Mouse (Mus musculus): ENCODE measurements around the gene Scyl2. TPM values are rescaled to one million over a fixed set of nuclear protein-coding genes. Genes with fewer than 3 reads are reported as not detected.

Scyl2 gene
- polyA plus RNA-seq, 1 experiment from 2014 or later = 4.8 TPM

- no peak for TF ChIP-seq CTCF (IDR thresholded peaks at IDR 0.05; ENCODE audit: low read depth)
- 0 out of 2 replicates have a peak, but pooled peaks have one; percentile 9 for TF ChIP-seq EP300 (IDR thresholded peaks at IDR 0.05; ENCODE audit: low read depth)
- Histone ChIP-seq H3K9ac (replicated peaks) (no peak overlapping the region), H3K4me1 (ENCODE audit: insufficient read depth) (no peaks in the 10 kb centered on the region), H3K9me3 (ENCODE audit: low read length) (no peaks in the 10 kb centered on the region), H3K4me3 (ENCODE audit: low read depth, low read length) (no peak overlapping the region), H3K27me3 (ENCODE audit: insufficient read depth, low read length) (no peaks in the 10 kb centered on the region), H3K27ac (ENCODE audit: low read depth) (peak overlapping the region; percentile 31), H3K36me3 (replicated peaks; ENCODE audit: insufficient read depth, low read length) (peaks cover 53% of the 10 kb centered on the region), H3K4me2 (ENCODE audit: low read depth, low read length) (peak overlapping the region; percentile 27)
- 73% methylated on average over 9 of the region's 9 CpGs for WGBS (ENCODE audit: insufficient replicate concordance)
- DNase-seq (no peak), ATAC-seq (peak; percentile 64; the same call in 1 of the 2 replicates)
Measured at GRCm38 (mm10) chr10:89646918-89647317, 39.2 kb downstream of the Scyl2 start.

DNA sequence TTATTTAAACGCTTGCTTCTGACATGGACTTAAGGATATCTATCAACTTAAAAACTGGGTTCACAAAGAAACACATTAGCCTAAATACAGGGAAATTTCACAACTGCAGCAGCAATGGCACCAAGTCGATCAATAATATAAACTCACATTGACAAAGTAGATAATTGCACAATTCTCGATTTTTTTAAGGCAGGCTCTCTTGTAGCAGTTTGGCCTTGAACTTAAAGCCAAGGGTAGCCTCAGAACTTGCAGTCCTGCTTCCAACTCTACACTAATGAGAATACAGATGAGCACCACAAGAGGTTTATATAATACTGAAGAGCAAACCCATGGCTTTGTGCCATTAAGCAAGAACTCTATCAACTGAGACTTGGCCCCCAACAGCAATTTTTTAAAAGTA lies 49.1 kb downstream of the Scyl2 start:
- Histone ChIP-seq H3K27ac (ENCODE audit: low read depth) (peak overlapping the region; percentile 66), H3K36me3 (replicated peaks; ENCODE audit: insufficient read depth, low read length) (peaks cover 20% of the 10 kb centered on the region), H3K9ac (replicated peaks) (no peak overlapping the region), H3K27me3 (ENCODE audit: insufficient read depth, low read length) (no peaks in the 10 kb centered on the region), H3K9me3 (ENCODE audit: low read length) (no peaks in the 10 kb centered on the region), H3K4me2 (ENCODE audit: low read depth, low read length) (no peak overlapping the region), H3K4me3 (ENCODE audit: low read depth, low read length) (no peak overlapping the region), H3K4me1 (ENCODE audit: insufficient read depth) (peaks cover 3% of the 10 kb centered on the region)
- ATAC-seq (peak; percentile 18), DNase-seq (no peak)
- 53% methylated on average over 3 of the region's 3 CpGs for WGBS (ENCODE audit: insufficient replicate concordance)
- TF ChIP-seq CTCF (IDR thresholded peaks at IDR 0.05; ENCODE audit: low read depth) (no peak), EP300 (IDR thresholded peaks at IDR 0.05; ENCODE audit: low read depth) (peak; percentile 85)

DNA sequence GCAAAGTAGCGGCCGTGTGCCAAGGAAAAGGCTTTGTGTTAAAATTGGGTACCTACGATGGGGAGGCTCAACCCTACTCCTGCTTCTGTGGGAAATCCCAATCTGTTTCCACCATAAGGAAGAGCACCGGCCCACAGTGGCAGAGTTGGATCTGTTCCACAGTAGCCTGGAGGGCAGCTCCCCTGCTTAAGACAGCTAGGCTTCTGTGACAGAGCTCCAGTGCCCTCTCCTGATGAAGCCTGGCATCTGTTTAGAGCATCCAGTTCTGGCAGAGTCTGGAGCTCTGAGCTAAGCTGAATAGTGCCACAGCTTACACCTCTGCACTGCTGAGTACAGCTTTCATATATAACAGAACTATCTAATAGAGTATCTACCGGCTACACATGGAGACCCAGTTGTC lies 51.1 kb downstream of the Scyl2 start:
- ATAC-seq = no peak; the same call in 1 of the 2 replicates

DNA sequence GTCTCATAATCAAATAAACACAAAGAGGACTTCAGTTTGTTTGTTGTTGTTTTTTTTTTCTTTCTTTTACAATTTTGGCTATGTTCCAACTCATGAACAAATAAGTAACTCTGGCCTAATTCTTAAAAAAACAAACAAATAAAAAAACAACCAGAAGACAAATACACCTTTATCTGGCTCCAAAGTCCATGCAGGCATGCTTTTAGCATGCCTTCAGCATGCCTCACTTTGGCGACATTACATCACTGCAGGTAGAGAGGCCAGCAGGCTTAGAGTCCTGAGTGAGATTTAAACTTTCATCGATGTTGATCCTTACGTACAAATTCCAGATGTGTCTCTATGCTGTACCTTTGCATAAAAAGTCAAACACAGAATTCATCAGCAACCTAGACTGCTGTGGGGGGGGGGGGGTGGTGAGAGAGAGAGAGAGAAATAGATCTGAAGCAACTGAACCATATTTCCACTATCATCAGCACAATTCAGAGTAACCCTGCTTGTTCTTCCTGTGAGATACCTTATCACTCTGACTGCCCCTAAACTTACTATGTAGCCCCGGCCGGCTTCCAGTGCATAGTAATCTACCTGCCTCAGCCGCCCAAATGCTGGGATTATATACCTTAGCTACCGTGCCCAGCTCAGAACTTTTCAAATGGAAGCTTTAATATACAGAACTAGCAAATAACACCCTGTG lies 52.2 kb downstream of the Scyl2 start:
- no peak overlapping the region for H3K4me2 ChIP-seq (ENCODE audit: low read depth, low read length)
- DNase-seq = peak; percentile 45
- H3K9ac ChIP-seq (replicated peaks) = 0 out of 2 replicates have a peak overlapping the region, but pooled peaks have one; percentile 30
- no peaks in the 10 kb centered on the region for H3K27me3 ChIP-seq (ENCODE audit: insufficient read depth, low read length)
- WGBS (ENCODE audit: insufficient replicate concordance) = 60% methylated on average over 7 of the region's 7 CpGs
- peaks cover 3% of the 10 kb centered on the region for H3K4me1 ChIP-seq (ENCODE audit: insufficient read depth)
- peak; percentile 73 for ATAC-seq
- H3K4me3 ChIP-seq (ENCODE audit: low read depth, low read length) = no peak overlapping the region
- TF ChIP-seq CTCF (IDR thresholded peaks at IDR 0.05; ENCODE audit: low read depth) (no peak), EP300 (IDR thresholded peaks at IDR 0.05; ENCODE audit: low read depth) (no peak)
- H3K36me3 ChIP-seq (replicated peaks; ENCODE audit: insufficient read depth, low read length) = no peaks in the 10 kb centered on the region; the same call in 1 of the 2 replicates
- H3K27ac ChIP-seq (ENCODE audit: low read depth) = peak overlapping the region; percentile 95
- no peaks in the 10 kb centered on the region for H3K9me3 ChIP-seq (ENCODE audit: low read length)

More for the DNA sequence above, 51.1 kb downstream of the Scyl2 start:
- no peak for TF ChIP-seq EP300 (IDR thresholded peaks at IDR 0.05; ENCODE audit: low read depth)
- TF ChIP-seq CTCF (IDR thresholded peaks at IDR 0.05; ENCODE audit: low read depth) = peak; percentile 53
- H3K36me3 ChIP-seq (replicated peaks; ENCODE audit: insufficient read depth, low read length) = no peaks in the 10 kb centered on the region; the same call in 1 of the 2 replicates
- peak overlapping the region; percentile 95; the same call in 1 of the 2 replicates for H3K27ac ChIP-seq (ENCODE audit: low read depth)
- H3K4me3 ChIP-seq (ENCODE audit: low read depth, low read length) = no peak overlapping the region
- no peaks in the 10 kb centered on the region for H3K9me3 ChIP-seq (ENCODE audit: low read length)
- H3K4me2 ChIP-seq (ENCODE audit: low read depth, low read length) = no peak overlapping the region
- DNase-seq = no peak
- no peaks in the 10 kb centered on the region for H3K27me3 ChIP-seq (ENCODE audit: insufficient read depth, low read length)
- 81% methylated on average over 5 of the region's 5 CpGs for WGBS (ENCODE audit: insufficient replicate concordance)
- H3K9ac ChIP-seq (replicated peaks) = peak overlapping the region; percentile 2; the same call in 1 of the 2 replicates
- peaks cover 3% of the 10 kb centered on the region for H3K4me1 ChIP-seq (ENCODE audit: insufficient read depth)

- H3K27ac ChIP-seq (ENCODE audit: low read depth) = peak overlapping the region; percentile 95
- no peak overlapping the region for H3K4me3 ChIP-seq (ENCODE audit: low read depth, low read length)
- H3K27me3 ChIP-seq (ENCODE audit: insufficient read depth, low read length) = no peaks in the 10 kb centered on the region
- ATAC-seq = peak; percentile 78
- WGBS (ENCODE audit: insufficient replicate concordance) = 58% methylated on average over 4 of the region's 4 CpGs
- H3K4me1 ChIP-seq (ENCODE audit: insufficient read depth) = peaks cover 3% of the 10 kb centered on the region
- H3K9ac ChIP-seq (replicated peaks) = no peak overlapping the region
- H3K36me3 ChIP-seq (replicated peaks; ENCODE audit: insufficient read depth, low read length) = no peaks in the 10 kb centered on the region
- no peaks in the 10 kb centered on the region for H3K9me3 ChIP-seq (ENCODE audit: low read length)
- peak; percentile 70 for TF ChIP-seq EP300 (IDR thresholded peaks at IDR 0.05; ENCODE audit: low read depth)
- no peak for TF ChIP-seq CTCF (IDR thresholded peaks at IDR 0.05; ENCODE audit: low read depth)
- DNase-seq = peak; percentile 51
- H3K4me2 ChIP-seq (ENCODE audit: low read depth, low read length) = no peak overlapping the region
Measured at GRCm38 (mm10) chr10:89633121-89633520, 53.0 kb downstream of the Scyl2 start.

DNA sequence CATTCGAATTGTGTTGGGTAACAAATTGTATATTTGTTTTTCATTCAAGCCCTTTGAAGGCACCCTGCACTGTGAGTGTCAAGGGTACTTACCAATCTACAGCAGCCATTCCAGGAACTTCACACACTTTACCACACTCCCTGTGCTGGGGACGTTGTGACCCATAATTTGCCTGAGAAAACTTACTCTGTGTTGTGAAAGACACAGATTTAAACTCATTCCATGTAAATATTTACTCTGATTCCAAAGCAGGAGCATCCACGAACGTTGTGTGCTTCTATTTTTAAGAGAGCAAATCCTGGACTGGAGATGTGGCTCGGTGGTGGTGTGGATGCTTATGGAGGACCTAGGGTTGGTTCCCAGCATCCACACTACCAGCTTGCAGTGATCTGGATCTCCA lies 54.3 kb downstream of the Scyl2 start:
- peak; percentile 15; the same call in 1 of the 2 replicates for ATAC-seq
- no peak for DNase-seq
- H3K27me3 ChIP-seq (ENCODE audit: insufficient read depth, low read length) = no peaks in the 10 kb centered on the region
- H3K4me2 ChIP-seq (ENCODE audit: low read depth, low read length) = no peak overlapping the region
- H3K4me1 ChIP-seq (ENCODE audit: insufficient read depth) = peaks cover 3% of the 10 kb centered on the region
- H3K9ac ChIP-seq (replicated peaks) = no peak overlapping the region
- H3K36me3 ChIP-seq (replicated peaks; ENCODE audit: insufficient read depth, low read length) = no peaks in the 10 kb centered on the region
- no peaks in the 10 kb centered on the region for H3K9me3 ChIP-seq (ENCODE audit: low read length)
- TF ChIP-seq EP300 (IDR thresholded peaks at IDR 0.05; ENCODE audit: low read depth) (no peak), CTCF (IDR thresholded peaks at IDR 0.05; ENCODE audit: low read depth) (no peak)
- no peak overlapping the region for H3K4me3 ChIP-seq (ENCODE audit: low read depth, low read length)
- WGBS (ENCODE audit: insufficient replicate concordance) = 43% methylated on average over 5 of the region's 5 CpGs
- peak overlapping the region; percentile 95 for H3K27ac ChIP-seq (ENCODE audit: low read depth)
